Mouse (Mus musculus) naive thymus-derived CD4-positive, alpha-beta T cell, adult 5 months (primary cell): ENCODE data around the gene Tceal8. TPM values are rescaled to one million over a fixed set of nuclear protein-coding genes. Genes with fewer than 3 reads are reported as not detected.

Experiments used
- polyA plus RNA-seq: library from polyadenylated mRNA; unstranded; fragments of 100-300 nt; shearing (Covaris generic); gene quantifications from one replicate; pipeline ENCODE4 v1.2.1, GENCODE M21; 2017

Gene Tceal8
- not detected for polyA plus RNA-seq

DNA sequence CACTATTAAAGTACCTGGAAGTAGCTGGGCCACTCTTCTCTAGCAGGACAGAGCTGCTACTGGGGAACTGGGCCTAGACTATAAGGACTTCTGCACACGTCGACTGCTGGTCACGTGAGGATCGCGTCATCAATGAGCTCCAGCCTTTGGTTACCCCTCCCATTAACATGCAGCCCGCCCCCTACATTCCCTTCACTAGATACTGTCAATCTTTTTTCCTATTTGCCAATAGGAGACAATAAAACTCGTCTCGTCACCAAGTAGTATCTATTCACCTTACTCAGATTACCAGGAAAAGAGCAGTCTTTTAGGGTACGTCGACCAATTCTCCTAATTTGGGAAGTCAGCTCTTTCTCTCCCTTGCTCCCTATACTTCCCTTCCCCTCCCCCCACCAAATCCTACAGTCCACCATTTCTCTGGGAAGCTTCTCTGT lies at the start of gene Tceal8:
Tceal8 (minus strand) TSS at position 225 of the 434 bp plus-strand sequence.

GRCm38 (mm10) chrX:136214729-136215677 lies 42.9 kb upstream of the Tceal8 start, which contains the start of the genes Tceal7 and Bex1:
TSS of gene Tceal7 (plus strand) at chrX:136214779.
TSS of gene Bex1 (minus strand) at chrX:136215513.

GRCm38 (mm10) chrX:136203664-136204066 lies 31.5 kb upstream of the Tceal8 start, which contains the start of gene Tceal5:
TSS of gene Tceal5 (minus strand) at chrX:136203876.

DNA sequence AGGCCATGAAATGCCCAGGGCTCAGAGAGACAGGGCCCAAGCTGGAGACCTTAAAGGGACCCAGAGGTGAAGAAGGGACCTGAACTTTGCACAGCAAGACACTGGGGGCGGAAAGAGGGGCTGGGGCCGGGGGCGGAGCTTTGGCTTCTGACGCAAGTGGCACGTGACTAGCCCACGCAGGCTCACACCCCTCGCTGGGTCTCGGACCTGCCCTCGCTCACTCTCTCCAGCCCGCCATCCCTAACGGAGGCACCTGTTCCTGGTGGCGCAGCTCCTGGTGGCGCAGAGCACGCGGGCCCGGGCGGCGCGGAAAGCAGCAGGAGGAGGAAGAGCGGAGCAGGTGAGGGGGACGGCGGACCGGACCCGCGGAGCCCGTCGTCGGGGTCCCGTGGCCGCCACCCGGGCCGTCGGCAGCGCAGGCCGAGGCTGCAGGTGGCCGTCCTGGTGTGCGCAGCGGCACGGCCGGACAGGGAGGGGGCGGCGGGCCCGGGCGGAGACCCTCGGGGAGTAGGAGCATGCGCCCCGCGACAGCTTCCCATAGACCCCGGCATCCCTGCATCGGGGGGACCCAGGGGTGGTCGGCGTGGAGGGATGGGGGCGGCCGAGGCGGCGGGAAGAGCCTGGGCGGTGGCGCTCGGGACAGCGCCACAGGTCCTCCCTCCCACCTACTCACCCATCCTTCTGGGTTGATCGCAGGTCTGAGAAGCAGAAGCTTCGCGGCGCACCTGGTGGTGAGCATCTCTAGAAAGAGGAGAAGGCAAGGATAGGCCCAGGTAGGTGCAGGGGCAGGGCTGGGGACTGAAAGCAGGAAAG lies 33.1 kb downstream of the Tceal8 start, which contains the start of gene Bex4:
Bex4 (plus strand) TSS at position 170 of the 813 bp plus-strand sequence.

Other genes with a start within 250 kb of the Tceal8 start
- 1.8 TPM for gene Arxes2, start 178.5 kb downstream of the Tceal8 start, polyA plus RNA-seq
- not detected for gene Arxes1, start 139.0 kb downstream of the Tceal8 start, polyA plus RNA-seq
- 0.41 TPM for gene Bex2, start 104.1 kb downstream of the Tceal8 start, polyA plus RNA-seq
- not detected for gene Nxf3, start 87.1 kb downstream of the Tceal8 start, polyA plus RNA-seq
- not detected for gene Bex4, start 33.3 kb downstream of the Tceal8 start, polyA plus RNA-seq
- gene Tceal5, start 31.5 kb upstream of the Tceal8 start, polyA plus RNA-seq = not detected
- gene Tceal7, start 42.4 kb upstream of the Tceal8 start, polyA plus RNA-seq = not detected
- gene Bex1, start 43.2 kb upstream of the Tceal8 start, polyA plus RNA-seq = not detected
- 42.0 TPM for gene Tceal9, start 72.7 kb upstream of the Tceal8 start, polyA plus RNA-seq
- gene Bex3, start 97.9 kb upstream of the Tceal8 start, polyA plus RNA-seq = 155 TPM